Mouse (Mus musculus) neural tube, embryonic 11.5 days (tissue): Measurements from ENCODE around the gene Dhrs7c. TPM values are rescaled to one million over a fixed set of nuclear protein-coding genes. Genes with fewer than 3 reads are reported as not detected.

Source experiments
- ATAC-seq: fragments of 200-750 bp; cut with Nextera tagmentation; 2 replicates; pipeline ENCODE4 v1.8.0; 2017; ENCODE audit warnings: moderate number of reproducible peaks, mild to moderate bottlenecking, moderate TSS enrichment, moderate library complexity; ENCODE audit not compliant: insufficient read depth, low FRiP score, low TSS enrichment
- DNase-seq: peaks from one replicate; pipeline ENCODE4 v3.0.0-alpha.2; 2015; ENCODE audit warnings: low spot score
- H3K27ac ChIP-seq: fragments of 300-500 bp; sonication (generic); 2 replicates; pipeline ENCODE4 v1.5.1; 2014; ENCODE audit warnings: low read depth, mild to moderate bottlenecking, low read length
- H3K27me3 ChIP-seq: fragments of 300-500 bp; sonication (generic); 2 replicates; pipeline ENCODE4 v1.6.1; 2014; ENCODE audit warnings: mild to moderate bottlenecking, low read length, mixed read lengths; ENCODE audit not compliant: control insufficient read depth, insufficient read depth
- H3K36me3 ChIP-seq: fragments of 300-500 bp; sonication (generic); 2 replicates; pipeline ENCODE4 v1.6.1; 2014; ENCODE audit warnings: mild to moderate bottlenecking, low read length, moderate library complexity, mixed read lengths; ENCODE audit not compliant: control insufficient read depth, insufficient read depth
- H3K4me1 ChIP-seq: fragments of 300-500 bp; sonication (generic); 2 replicates; pipeline ENCODE4 v1.6.1; 2014; ENCODE audit warnings: low read length, mixed read lengths; ENCODE audit not compliant: control insufficient read depth, insufficient read depth
- H3K4me2 ChIP-seq: fragments of 300-500 bp; sonication (generic); 2 replicates; pipeline ENCODE4 v1.6.1; 2014; ENCODE audit warnings: low read depth, mild to moderate bottlenecking, moderate library complexity
- H3K4me3 ChIP-seq: fragments of 300-500 bp; sonication (generic); 2 replicates; pipeline ENCODE4 v1.5.1; 2014; ENCODE audit warnings: low read depth, low read length
- H3K9ac ChIP-seq: fragments of 300-500 bp; sonication (generic); 2 replicates; pipeline ENCODE4 v1.6.1; 2014; ENCODE audit warnings: mild to moderate bottlenecking, low read length
- H3K9me3 ChIP-seq: fragments of 300-500 bp; sonication (generic); 2 replicates; pipeline ENCODE4 v1.6.1; 2016; ENCODE audit warnings: low read length; ENCODE audit not compliant: control insufficient read depth
- WGBS: fragments of 180-500 bp; shearing (Covaris S2); extraction: QIAGEN DNeasy Blood & Tissue Kit; methylation state at CpG from one replicate; pipeline ENCODE4 v1.1.7; 2014; 5-methylcytosine and 5-hydroxymethylcytosine counted together
- polyA plus RNA-seq: library from polyadenylated mRNA; unstranded; fragments of >200 nt; fragmentation: Nextera tagmentation; extraction: Ambion mirVana; gene quantifications from 2 replicates; pipeline ENCODE4 v1.2.1, GENCODE M21; 2014

The Dhrs7c gene
- polyA plus RNA-seq, 1 experiment from 2014 or later = 2.8 TPM

DNA sequence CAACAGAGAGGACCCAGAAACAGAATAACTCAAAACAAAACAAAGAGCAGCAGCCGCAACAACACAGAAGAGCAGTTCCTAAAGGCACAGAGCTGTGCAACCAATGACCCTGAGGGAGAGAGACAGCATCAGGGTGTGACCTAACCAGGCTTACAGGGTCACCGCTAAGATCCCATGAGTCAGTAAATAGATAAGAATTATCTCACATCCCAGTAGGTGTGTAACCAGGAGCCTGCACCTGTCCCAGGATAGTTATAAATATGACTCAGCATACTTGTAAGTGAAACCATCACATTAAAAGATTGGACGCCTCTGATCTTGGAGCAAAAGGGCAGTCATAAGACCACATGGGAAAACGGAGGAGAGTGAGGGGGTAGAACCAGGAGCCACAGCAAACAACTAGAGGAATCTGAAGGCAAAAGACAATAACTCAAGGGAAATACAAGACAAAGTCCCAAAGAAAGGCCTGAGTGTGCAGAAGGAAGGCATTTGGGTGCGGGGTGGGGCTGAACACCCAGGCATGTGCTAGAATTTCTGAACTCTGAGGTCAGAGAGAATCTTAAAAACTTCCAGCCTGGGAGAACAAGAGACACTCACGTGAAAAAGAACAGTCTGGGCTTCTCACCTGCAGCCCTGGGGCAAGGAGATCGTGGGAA is 62.9 kb downstream of the Dhrs7c start:
- no peak overlapping the region for H3K9ac ChIP-seq
- 50% methylated on average over 7 of the region's 7 CpGs for WGBS
- DNase-seq = no peak
- ATAC-seq = no peak
- no peak overlapping the region for H3K4me2 ChIP-seq
- no peak overlapping the region for H3K4me3 ChIP-seq
- no peaks in the 10 kb centered on the region for H3K36me3 ChIP-seq
- H3K27me3 ChIP-seq = no peaks in the 10 kb centered on the region
- no peak overlapping the region for H3K27ac ChIP-seq
- peaks cover 6% of the 10 kb centered on the region; the same call in 1 of the 2 replicates for H3K4me1 ChIP-seq
- no peaks in the 10 kb centered on the region for H3K9me3 ChIP-seq

DNA sequence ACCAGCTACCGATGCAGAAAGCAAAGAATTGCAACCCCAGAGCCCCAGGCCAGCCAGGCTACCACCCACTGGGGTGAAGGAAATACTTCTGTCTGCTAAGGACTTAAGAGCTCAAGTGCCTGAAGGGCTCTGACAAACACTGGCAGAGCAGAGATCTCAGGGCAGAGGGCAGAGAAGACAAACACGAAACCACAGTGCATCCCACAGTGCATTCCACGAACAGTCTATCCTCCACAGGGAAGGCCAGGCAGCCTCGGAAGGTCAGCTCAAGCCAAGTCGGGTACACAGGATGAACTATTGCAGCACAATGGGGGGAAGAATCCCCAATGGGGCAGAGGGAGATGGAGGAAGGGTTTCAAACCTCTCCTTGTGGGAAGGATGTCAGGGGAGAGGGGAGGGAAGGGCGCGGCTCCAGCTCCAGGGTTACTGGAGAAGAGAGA is 63.4 kb downstream of the Dhrs7c start:
- Histone ChIP-seq H3K4me3 (no peak overlapping the region), H3K27ac (no peak overlapping the region), H3K36me3 (no peaks in the 10 kb centered on the region), H3K9me3 (no peaks in the 10 kb centered on the region), H3K27me3 (no peaks in the 10 kb centered on the region), H3K9ac (no peak overlapping the region), H3K4me1 (peaks cover 6% of the 10 kb centered on the region; the same call in 1 of the 2 replicates), H3K4me2 (no peak overlapping the region)
- WGBS = 6% methylated on average over 7 of the region's 7 CpGs
- no peak for ATAC-seq
- DNase-seq = peak; percentile 29

DNA sequence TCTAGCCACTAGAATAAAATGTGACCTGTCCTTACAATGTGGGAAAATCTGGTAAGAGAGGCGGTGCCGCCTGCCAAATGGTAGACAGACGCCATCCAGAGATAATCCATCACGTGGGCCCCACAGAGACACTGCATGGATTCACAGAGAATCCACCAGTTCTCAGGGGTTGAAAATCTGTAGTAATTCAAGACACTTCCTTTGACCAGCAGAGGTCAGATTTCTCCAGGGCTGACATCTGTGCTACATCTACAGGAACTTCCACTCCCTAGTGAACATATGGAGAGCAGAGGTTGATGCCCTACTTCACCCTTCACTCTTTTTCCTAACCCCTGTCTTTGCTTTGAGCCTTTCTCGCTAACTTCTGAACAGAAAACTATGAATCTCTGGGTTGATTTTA is 67.1 kb downstream of the Dhrs7c start:
- WGBS = 70% methylated on average over 5 of the region's 5 CpGs
- Histone ChIP-seq H3K4me2 (no peak overlapping the region), H3K9ac (no peak overlapping the region), H3K9me3 (no peaks in the 10 kb centered on the region), H3K27me3 (no peaks in the 10 kb centered on the region), H3K36me3 (no peaks in the 10 kb centered on the region), H3K4me1 (peaks cover 6% of the 10 kb centered on the region; the same call in 1 of the 2 replicates), H3K4me3 (no peak overlapping the region), H3K27ac (no peak overlapping the region)
- ATAC-seq = no peak
- no peak for DNase-seq

Other genes with a start within 250 kb of the Dhrs7c start
- not detected in 2 replicates for gene Rcvrn, start 102.9 kb upstream of the Dhrs7c start, polyA plus RNA-seq
- gene Glp2r, start 27.0 kb upstream of the Dhrs7c start, polyA plus RNA-seq = not detected in 2 replicates
- gene Gsg1l2, start 23.6 kb upstream of the Dhrs7c start, polyA plus RNA-seq = not detected in 2 replicates
- 0.74 and 1.3 TPM in 2 replicates for gene Usp43, start 124.0 kb downstream of the Dhrs7c start, polyA plus RNA-seq
- gene Cfap52, start 167.5 kb downstream of the Dhrs7c start, polyA plus RNA-seq = 0.93 and 1.0 TPM in 2 replicates
- 50.5 and 58.9 TPM in 2 replicates for gene Stx8, start 168.0 kb downstream of the Dhrs7c start, polyA plus RNA-seq